Mouse (Mus musculus): ENCODE measurements around the gene Ptcd2.

Gene Ptcd2

DNA sequence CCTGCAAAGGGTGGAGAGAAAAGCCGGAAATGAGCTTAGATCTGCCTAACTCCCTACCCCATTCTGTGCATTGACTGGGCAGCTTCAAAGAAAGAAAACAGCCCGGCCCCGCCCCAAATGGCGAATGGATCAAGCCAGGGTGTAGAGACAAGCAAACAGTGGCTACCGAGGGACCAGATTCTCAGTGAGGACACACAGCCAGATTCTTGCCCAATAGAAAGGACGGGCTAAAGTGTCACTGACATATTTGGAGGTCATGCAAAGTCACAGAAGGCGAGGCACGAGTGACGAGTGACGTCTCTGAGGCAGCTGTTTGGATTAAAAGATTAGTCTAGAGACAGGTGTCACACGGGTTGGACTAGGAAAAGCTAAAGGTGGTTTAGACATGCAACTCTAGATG lies 40.1 kb downstream of the Ptcd2 start:
- DNase-seq (ENCODE audit: low spot score), result no peak

DNA sequence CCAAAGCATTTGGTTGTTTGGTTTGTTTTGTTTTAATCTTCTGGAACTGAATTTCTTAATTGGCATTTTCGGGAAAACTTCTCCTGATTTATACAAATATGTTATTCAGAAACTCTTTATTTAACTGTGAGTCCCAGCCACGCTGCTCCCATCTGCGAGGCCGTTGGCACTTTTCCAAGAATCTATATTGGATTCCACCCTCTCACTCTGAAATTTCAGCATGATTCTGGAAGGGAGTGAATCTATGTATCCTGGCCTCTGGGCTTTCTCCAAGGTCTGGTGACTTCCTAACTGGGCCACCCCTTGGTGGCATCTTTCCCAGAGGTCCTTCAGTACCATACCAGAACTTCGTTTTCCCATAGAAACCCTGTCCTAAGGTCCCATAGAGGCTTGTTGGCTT lies 40.7 kb downstream of the Ptcd2 start:
- no peak for DNase-seq (ENCODE audit: low spot score)

DNA sequence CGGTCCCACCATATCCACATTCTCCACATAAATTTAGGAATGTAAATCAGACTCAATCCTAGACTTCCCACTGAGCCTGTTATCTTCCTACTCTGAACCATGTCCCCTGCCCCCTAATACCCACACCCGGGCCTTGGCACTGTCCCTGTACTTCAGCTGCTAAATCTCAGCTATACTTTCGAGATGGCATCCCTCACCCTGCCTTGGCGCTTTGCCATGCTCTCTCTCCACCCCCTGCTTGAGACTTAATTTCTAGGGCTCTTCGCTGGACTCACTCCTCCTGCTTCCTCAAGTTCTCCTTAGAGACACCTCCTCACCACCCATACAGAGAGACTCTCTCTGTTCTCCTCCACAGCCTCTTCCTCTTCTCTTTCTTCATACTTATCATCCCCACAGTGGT lies 44.6 kb downstream of the Ptcd2 start:
- no peak for DNase-seq (ENCODE audit: low spot score)

DNA sequence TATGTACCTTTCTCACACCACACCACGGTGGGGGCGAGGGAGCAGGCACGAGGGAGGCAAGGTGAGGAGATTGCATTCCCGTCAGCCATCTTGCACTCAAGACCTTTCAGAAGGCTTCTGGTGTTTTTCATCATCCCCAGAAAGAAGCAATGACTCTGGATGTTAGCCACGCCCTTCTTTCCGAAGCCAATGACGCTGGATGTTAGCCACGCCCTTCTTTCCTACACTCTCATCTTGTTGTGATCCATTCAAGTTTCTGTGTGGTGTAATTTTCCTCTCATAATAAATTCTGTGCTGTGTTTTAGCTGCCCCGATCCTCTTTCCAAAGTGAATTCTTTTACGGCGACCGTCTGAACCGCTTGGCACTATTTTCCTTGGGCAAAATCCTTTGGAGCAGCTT lies 50.3 kb downstream of the Ptcd2 start:
- no peak for DNase-seq (ENCODE audit: low spot score)

DNA sequence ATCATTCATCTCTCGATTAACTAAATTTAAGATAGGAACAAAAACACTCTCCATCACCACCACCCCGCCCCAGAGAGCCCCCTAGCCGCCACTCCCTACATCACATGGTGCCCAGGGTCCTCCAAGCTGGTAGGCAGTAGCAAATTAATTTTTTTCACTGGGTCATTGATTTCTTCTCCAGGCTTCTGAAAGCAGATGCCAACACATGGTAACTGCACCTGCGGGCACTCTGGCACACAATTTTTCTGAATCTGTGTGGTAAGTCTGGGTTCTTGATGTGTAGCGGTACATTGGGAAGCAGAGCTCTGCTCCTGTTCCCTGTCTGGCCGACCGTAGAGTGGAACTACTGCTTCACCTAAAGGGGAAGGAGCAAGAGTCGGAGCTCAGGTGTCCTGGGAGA lies 53.7 kb downstream of the Ptcd2 start:
- DNase-seq (ENCODE audit: low spot score), result no peak

DNA sequence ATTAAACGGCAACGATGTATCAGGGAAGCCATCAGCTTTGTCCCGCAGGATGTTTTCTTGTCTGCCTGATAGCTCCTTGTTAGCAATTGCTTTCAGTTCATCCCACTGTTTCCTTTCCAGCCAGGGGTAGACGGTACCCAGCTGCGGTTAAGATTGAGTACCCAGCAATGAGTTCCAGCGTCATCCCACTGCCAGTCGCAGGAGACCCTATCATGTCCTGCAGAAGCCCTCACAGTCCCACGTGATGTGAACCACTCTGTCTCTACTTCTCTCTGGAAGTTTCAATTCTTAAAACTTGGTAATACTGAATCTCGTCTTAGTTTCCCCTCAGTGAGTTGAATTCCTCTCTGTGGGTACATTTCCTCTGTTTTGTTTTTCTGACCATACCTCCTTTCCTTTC lies 56.7 kb downstream of the Ptcd2 start:
- no peak for DNase-seq (ENCODE audit: low spot score)

DNA sequence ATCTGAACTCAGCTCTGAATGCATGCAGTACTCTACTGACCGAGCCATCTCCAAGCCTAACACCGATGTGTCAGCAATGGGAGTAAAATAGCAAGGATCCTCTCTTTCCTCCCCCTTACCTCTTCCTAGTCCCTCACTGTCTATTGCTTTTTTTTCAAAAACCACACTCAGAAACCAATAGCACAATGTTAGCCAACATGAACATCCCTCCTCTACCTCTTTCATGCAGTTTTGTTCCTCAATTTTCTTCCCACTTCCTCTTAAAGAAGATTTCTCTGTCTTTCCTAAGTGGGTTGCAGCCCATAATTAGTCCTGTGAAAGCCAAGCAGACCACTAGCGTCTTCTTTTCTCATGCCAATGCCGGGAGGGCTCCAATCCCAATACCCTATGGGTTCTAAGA lies 57.3 kb downstream of the Ptcd2 start:
- no peak for DNase-seq (ENCODE audit: low spot score)

DNA sequence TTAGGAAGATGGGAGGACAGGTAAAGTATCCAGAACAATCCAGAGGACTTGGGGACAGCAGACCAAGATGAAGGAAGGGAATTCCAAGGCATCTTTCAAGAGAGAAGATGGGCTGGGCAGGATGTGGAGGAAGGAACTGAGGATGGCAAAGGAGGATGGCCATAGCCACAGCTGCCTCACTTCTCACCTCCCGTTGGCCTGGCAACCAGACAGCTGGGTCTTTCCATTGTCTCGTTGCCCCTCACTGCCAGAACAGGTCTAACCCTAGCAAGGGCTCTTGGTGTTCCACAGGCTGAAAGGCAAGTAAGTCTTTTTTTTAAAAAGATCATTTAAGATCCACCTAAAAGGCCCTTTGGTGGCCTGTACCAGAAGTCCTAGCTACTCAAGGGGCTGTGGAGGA lies 59.3 kb downstream of the Ptcd2 start:
- no peak for DNase-seq (ENCODE audit: low spot score)

DNA sequence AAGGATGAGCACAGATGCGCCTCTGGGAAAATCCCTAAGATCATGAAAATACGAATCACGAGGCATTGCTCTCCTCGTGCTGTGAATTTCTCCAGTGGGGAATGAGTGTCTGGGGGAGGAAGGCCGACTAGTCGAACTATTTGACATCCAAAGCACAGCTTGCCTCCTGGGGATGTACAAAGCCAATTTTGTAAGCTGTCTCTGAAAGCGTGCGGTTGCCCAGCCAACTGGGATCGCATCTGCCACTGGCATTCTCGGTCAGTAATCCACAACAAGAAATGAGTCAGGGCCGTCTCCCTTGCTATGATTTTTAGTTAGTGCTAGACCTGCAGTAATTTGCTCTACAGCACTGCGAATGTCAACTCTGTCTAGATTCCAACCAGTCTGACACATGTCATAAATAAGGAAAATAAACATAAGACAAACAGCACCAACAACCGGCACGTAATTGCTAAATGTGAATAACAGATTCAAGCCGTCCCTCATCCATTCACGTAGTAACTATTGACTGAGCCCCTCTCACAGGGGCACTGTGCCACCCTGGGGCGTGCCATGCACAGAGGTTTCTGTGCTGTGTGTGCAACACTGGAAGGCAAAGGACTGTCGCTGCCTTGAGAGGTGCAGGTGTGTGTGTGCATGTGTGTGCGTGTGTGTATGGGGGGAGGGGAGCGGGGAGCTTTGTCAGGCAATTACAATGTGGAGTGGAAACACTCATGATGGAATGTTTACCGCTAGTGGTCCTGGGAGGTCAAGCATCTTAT lies 59.9 kb downstream of the Ptcd2 start:
- DNase-seq (ENCODE audit: low spot score), result no peak

DNA sequence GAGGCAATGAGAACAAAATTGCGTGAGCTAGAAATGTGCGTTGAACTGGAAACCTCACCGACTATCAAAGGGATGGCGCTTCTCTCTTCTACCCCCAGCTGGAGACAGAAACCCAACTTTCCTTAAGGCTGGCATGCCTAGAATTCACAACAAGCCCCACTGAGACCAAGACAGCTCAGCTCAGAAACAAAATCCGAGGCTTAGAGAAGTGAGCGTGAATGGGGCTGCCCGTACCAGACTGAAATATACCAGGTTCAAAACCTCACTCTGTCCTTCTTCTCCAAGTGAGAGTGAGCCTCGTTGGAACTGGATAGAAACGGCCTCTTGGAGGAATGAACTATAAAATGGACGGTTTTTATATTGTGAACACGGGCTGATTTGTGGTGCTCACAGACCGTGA lies 60.6 kb downstream of the Ptcd2 start:
- DNase-seq (ENCODE audit: low spot score), result no peak

DNA sequence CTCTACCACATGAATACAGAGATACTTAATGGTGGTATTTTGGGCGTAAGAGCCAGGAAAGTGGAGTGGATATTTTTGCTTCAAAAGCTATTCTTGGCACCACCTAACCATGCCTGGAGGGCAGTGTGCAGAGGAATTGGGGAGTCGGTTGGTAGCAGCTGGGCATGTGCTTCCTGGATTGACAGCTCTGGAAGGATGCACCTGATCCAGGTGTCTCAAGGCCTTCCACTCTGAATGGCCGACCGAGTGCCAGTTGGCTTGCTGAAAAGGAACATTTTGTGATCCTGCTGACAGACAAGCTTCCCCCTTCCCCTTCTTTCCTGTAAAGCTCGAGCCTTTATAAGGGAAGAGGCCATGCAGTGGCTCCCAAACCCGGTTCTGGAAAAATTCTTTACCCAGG lies 61.5 kb downstream of the Ptcd2 start:
- no peak for DNase-seq (ENCODE audit: low spot score)

DNA sequence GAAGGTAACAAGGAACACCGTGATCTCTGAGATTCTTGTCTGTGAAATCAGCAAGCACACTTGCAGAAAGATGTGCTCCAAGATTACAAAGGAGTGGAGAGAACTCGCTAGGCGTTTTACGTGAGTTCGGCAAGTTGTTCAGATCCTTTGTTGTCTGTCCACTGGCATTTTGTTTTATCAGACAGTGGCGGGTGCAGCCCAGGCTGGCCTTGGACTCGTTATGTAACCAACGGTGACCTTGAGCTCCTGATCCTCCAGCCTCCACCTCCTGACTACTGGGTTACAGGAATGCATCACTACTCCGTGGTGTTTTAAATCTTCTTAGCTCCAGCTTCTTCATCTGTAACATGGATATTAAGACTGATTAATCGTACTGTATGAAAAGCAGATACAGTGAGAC lies 65.2 kb downstream of the Ptcd2 start:
- no peak for DNase-seq (ENCODE audit: low spot score)

DNA sequence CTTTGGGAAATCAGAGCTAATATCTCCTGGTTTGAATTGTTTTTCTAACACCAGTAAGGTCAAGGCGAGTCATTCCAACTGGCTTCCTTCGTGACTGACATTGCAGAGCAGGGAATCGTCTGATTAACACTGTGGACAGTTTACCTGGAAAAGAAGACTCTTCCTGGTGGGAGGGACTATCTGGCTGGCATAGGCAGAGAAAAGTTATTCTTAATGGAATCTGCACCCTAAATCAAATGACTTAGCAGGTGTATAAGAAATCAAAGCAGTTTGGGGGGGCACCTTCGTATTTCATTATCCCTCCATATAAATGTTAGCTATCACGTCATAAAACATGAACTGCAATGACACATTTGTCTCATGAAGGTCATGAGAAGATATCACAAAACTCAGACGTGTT lies 66.0 kb downstream of the Ptcd2 start:
- DNase-seq (ENCODE audit: low spot score), result no peak

DNA sequence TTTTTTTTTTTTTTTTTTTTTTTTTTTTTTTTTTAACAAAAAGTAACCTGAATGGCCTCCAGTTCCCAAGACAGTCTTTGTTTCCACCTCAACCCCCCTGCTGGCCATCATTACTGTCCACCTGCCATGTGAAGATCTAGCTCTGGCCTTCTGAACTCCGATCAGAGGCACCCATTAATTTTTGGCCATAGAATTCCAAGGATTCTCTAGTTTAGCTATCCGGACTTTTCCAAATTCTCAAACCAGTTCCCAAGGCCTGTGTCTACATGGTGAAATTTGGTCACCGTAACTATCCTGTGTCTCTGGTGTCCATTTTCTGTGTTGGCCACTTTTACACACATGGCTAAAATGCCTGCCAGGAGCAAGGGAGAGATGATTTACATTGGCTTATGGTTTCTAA lies 67.0 kb downstream of the Ptcd2 start:
- DNase-seq (ENCODE audit: low spot score), result no peak

DNA sequence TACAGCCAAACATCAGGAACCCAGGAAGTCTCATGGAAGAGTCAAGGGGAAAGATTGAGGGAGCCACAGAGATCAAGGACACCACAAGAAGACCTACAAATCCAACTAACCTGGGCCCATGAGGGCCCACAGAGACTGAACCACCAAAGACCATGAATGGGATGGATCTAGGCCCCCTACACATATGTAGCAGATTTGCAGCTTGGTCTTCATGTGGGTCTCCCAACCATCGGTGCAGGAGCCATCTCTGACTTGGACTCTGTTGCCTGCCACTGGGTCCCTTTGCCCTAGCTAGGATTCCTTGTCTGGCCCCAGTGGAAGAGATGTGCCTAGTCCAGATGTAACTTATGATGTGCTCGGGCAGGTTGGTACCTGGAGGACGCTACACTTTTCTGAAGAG lies 72.5 kb downstream of the Ptcd2 start:
- DNase-seq (ENCODE audit: low spot score), result no peak
